Mouse (Mus musculus): Measurements from ENCODE around the gene Ptrh1.

- peak; percentile 61 for TF ChIP-seq CTCF (IDR thresholded peaks at IDR 0.05; ENCODE audit: low read depth)
- no peak for TF ChIP-seq EP300 (IDR thresholded peaks at IDR 0.05; ENCODE audit: low read depth)
Observed at GRCm38 (mm10) chr2:32787176-32787575, 11.6 kb downstream of the Ptrh1 start.

Measured in liver, embryonic 14.5 days (tissue).